Mouse (Mus musculus) cerebellum, adult 2 months (tissue): Measurements from ENCODE around the gene Ccdc114.

Source experiments
- CTCF ChIP-seq: fragments of 200-500 bp; IDR thresholded peaks from 2 replicates; pipeline ENCODE4 v1.5.1; 2011; ENCODE audit warnings: low read depth, mild to moderate bottlenecking, control low read depth, low read length, moderate library complexity, borderline replicate concordance; ENCODE audit not compliant: insufficient read depth
- POLR2A ChIP-seq: fragments of 200-500 bp; IDR thresholded peaks from 2 replicates; pipeline ENCODE4 v1.6.1; 2011; ENCODE audit warnings: low read length, control low read depth, borderline replicate concordance; ENCODE audit not compliant: insufficient read depth

- TF ChIP-seq POLR2A (no peak), CTCF (no peak)
Observed at GRCm38 (mm10) chr7:45974512-45974911, 50.6 kb downstream of the Ccdc114 start.
